Mouse (Mus musculus) megakaryocyte, embryonic 14.5 days (primary cell): ENCODE measurements around the gene Mad1l1.

Source experiments
- FLI1 ChIP-seq: IDR thresholded peaks from 2 replicates; pipeline ENCODE4 v1.6.1; 2012; ENCODE audit warnings: low read length, inconsistent platforms, mixed read lengths
- GATA1 ChIP-seq: IDR thresholded peaks from 3 replicates; pipeline ENCODE4 v1.6.1; 2012; ENCODE audit warnings: mixed read lengths, low read length, inconsistent platforms, borderline replicate concordance

GRCm38 (mm10) chr5:140257439-140257838, 63.9 kb downstream of the Mad1l1 start:
- no peak for TF ChIP-seq GATA1
- no peak for TF ChIP-seq FLI1
